Mouse (Mus musculus) E14TG2a.4 (cell line): ENCODE measurements at regions not wholly inside any gene's neighbourhood (a gene's known extent, or its start where the extent isn't known, plus 50 kb on each side); places are given as distances from the start of the nearest gene placed in this dataset.

Experiments used
- CTCF ChIP-seq: conservative IDR thresholded peaks from 2 replicates; pipeline ENCODE4 v1.5.1; 2014; ENCODE audit warnings: low read length
- NANOG ChIP-seq: IDR thresholded peaks from 2 replicates; pipeline ENCODE4 v1.6.1; 2014; ENCODE audit warnings: borderline replicate concordance, low read length, mixed read lengths
- POU5F1 ChIP-seq: IDR thresholded peaks from 2 replicates; pipeline ENCODE4 v1.6.1; 2014; ENCODE audit warnings: low read length, borderline replicate concordance

GRCm38 (mm10) chr10:60888541-60888940 is 57.2 kb upstream of the Unc5b start:
- TF ChIP-seq CTCF (no peak), NANOG (no peak), POU5F1 (no peak)
